Mouse (Mus musculus) myocyte (in vitro differentiated cells): ENCODE measurements around the gene Cd5.

Experiments used
- CEBPB ChIP-seq: IDR thresholded peaks from 2 replicates; pipeline ENCODE4 v1.6.1; 2011; ENCODE audit warnings: mild to moderate bottlenecking, moderate library complexity; ENCODE audit not compliant: poor library complexity, insufficient read depth, severe bottlenecking
- E2F4 ChIP-seq: IDR thresholded peaks from one replicate; pipeline ENCODE4 v1.6.1; 2011; ENCODE audit warnings: mild to moderate bottlenecking, control low read depth, moderate library complexity; ENCODE audit not compliant: insufficient read depth
- MAX ChIP-seq: IDR thresholded peaks from one replicate; pipeline ENCODE4 v1.6.1; 2011; ENCODE audit warnings: low read depth, mild to moderate bottlenecking, control low read depth
- MYOD1 ChIP-seq, 3 experiments: IDR thresholded peaks; one replicate each; pipeline ENCODE4 v1.6.1; 2011; ENCODE audit warnings: control low read depth in 2 of 3, low read depth in 2 of 3, mild to moderate bottlenecking in 2 of 3, moderate library complexity in 1 of 3; ENCODE audit not compliant: insufficient read length in 2 of 3, control insufficient read depth in 1 of 3
- MYOG ChIP-seq, 3 experiments: IDR thresholded peaks; one replicate each; pipeline ENCODE4 v1.6.1; 2011; ENCODE audit warnings: control low read depth in 2 of 3, low read depth in 2 of 3, mild to moderate bottlenecking in 2 of 3; ENCODE audit not compliant: insufficient read length in 2 of 3, control insufficient read depth in 1 of 3, insufficient read depth in 1 of 3
- POLR2A ChIP-seq: IDR thresholded peaks from one replicate; pipeline ENCODE4 v1.6.1; 2011; ENCODE audit warnings: low read depth, mild to moderate bottlenecking, control low read depth, moderate library complexity; ENCODE audit not compliant: insufficient read length
- POLR2AphosphoS2 ChIP-seq: IDR thresholded peaks from one replicate; pipeline ENCODE4 v1.6.1; 2011; ENCODE audit warnings: low read depth, control low read depth; ENCODE audit not compliant: insufficient read length
- REST ChIP-seq: IDR thresholded peaks from one replicate; pipeline ENCODE4 v1.6.1; 2011; ENCODE audit warnings: mild to moderate bottlenecking, control low read depth, moderate library complexity; ENCODE audit not compliant: insufficient read depth, insufficient read length
- SRF ChIP-seq: IDR thresholded peaks from one replicate; pipeline ENCODE4 v1.6.1; 2011; ENCODE audit warnings: low read depth; ENCODE audit not compliant: control insufficient read depth, insufficient read length
- TCF12 ChIP-seq: IDR thresholded peaks from one replicate; pipeline ENCODE4 v1.6.1; 2011; ENCODE audit warnings: mild to moderate bottlenecking, control low read depth; ENCODE audit not compliant: poor library complexity, insufficient read depth, severe bottlenecking
- TCF3 ChIP-seq: IDR thresholded peaks from one replicate; pipeline ENCODE4 v1.6.1; 2011; ENCODE audit warnings: low read depth, control low read depth; ENCODE audit not compliant: insufficient read length
- USF1 ChIP-seq: IDR thresholded peaks from one replicate; pipeline ENCODE4 v1.6.1; 2011; ENCODE audit warnings: low read depth, mild to moderate bottlenecking, control low read depth, moderate library complexity

DNA sequence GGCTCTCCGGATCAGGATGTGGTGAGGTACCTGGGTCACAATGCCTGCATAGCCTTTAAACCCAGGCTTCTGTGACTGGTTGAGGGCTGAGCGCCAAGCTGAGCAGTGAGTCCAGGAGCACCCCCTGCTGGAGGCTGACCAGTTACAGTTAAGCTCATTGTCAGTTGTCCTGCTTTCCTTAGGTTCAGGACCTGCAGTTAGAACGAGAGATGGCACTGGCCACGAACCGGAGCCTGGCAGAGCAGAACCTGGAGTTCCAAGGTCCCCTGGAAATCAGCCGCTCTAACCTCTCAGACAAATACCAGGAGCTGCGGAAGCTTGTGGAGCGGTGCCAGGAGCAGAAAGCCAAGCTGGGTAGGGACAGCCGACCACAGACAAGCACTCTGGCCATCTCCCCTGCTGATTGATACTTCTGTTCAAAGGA is 28.7 kb downstream of the Cd5 start:
- no peak for TF ChIP-seq POLR2A
- TF ChIP-seq REST = no peak
- no peak for TF ChIP-seq TCF12
- no peak for TF ChIP-seq USF1
- TF ChIP-seq E2F4 = no peak
- TF ChIP-seq MYOG (IDR thresholded peaks at IDR 0.05; ENCODE audit: control insufficient read depth in 1 of 3, insufficient read depth in 1 of 3, insufficient read length in 2 of 3, low read depth in 2 of 3) = no peak
- TF ChIP-seq MYOD1 (IDR thresholded peaks at IDR 0.05; ENCODE audit: control insufficient read depth in 1 of 3, insufficient read length in 2 of 3, low read depth in 2 of 3) = no peak
- no peak for TF ChIP-seq POLR2AphosphoS2
- no peak for TF ChIP-seq CEBPB
- no peak for TF ChIP-seq MAX
- TF ChIP-seq SRF = no peak
- no peak for TF ChIP-seq TCF3
